Mouse (Mus musculus) CD8-positive naive resting alpha-beta T cell, adult 2 months (primary cell): ENCODE measurements around the gene Rgs7.

Experiments used
- DNase-seq, 2 experiments: peaks; one replicate each; pipeline ENCODE4 v3.0.0; 2022; ENCODE audit warnings: low read depth in 2 of 2, low spot score in 2 of 2

Rgs7 gene

GRCm38 (mm10) chr1:175185211-175185610, 307.1 kb downstream of the Rgs7 start:
- DNase-seq: no peak

- DNase-seq: no peak
Measured at GRCm38 (mm10) chr1:175184736-175185135, 307.6 kb downstream of the Rgs7 start.

GRCm38 (mm10) chr1:175178733-175179132, 313.6 kb downstream of the Rgs7 start:
- DNase-seq: no peak

GRCm38 (mm10) chr1:175174918-175175675, 317.2 kb downstream of the Rgs7 start:
- no peak for DNase-seq

- no peak for DNase-seq
Measured at GRCm38 (mm10) chr1:175155469-175155868, 336.8 kb downstream of the Rgs7 start.

GRCm38 (mm10) chr1:175143051-175143450, 349.2 kb downstream of the Rgs7 start:
- no peak for DNase-seq

GRCm38 (mm10) chr1:175128525-175128924, 363.8 kb downstream of the Rgs7 start:
- no peak for DNase-seq

- no peak for DNase-seq
Measured at GRCm38 (mm10) chr1:175124416-175124815, 367.9 kb downstream of the Rgs7 start.

- no peak for DNase-seq
Measured at GRCm38 (mm10) chr1:175118904-175119555, 373.3 kb downstream of the Rgs7 start.

- no peak for DNase-seq
Measured at GRCm38 (mm10) chr1:175108270-175108860, 383.9 kb downstream of the Rgs7 start.

GRCm38 (mm10) chr1:175106315-175106714, 386.0 kb downstream of the Rgs7 start:
- no peak for DNase-seq

- DNase-seq: no peak
Measured at GRCm38 (mm10) chr1:175105426-175105825, 386.9 kb downstream of the Rgs7 start.

- DNase-seq: no peak
Measured at GRCm38 (mm10) chr1:175097014-175097413, 395.3 kb downstream of the Rgs7 start.

GRCm38 (mm10) chr1:175082104-175082503, 410.2 kb downstream of the Rgs7 start:
- no peak for DNase-seq

- no peak for DNase-seq
Measured at GRCm38 (mm10) chr1:175079819-175080608, 412.3 kb downstream of the Rgs7 start.

GRCm38 (mm10) chr1:175073500-175074232, 418.6 kb downstream of the Rgs7 start:
- DNase-seq: no peak

GRCm38 (mm10) chr1:175069758-175070290, 422.5 kb downstream of the Rgs7 start:
- no peak for DNase-seq

- no peak for DNase-seq
Measured at GRCm38 (mm10) chr1:175049121-175049520, 443.2 kb downstream of the Rgs7 start.

GRCm38 (mm10) chr1:175041167-175041817, 451.0 kb downstream of the Rgs7 start:
- DNase-seq: no peak

- DNase-seq: no peak
Measured at GRCm38 (mm10) chr1:175040038-175040437, 452.3 kb downstream of the Rgs7 start.
